Mouse (Mus musculus) midbrain, postnatal 0 days (tissue): ENCODE results near the gene Renbp. TPM values are rescaled to one million over a fixed set of nuclear protein-coding genes. Genes with fewer than 3 reads are reported as not detected.

Experiments used
- ATAC-seq: fragments of 200-750 bp; cut with Nextera tagmentation; 2 replicates; pipeline ENCODE4 v1.8.0; 2017; ENCODE audit warnings: moderate number of reproducible peaks, mild to moderate bottlenecking, moderate TSS enrichment, moderate library complexity; ENCODE audit not compliant: low FRiP score
- DNase-seq: peaks from one replicate; pipeline ENCODE4 v3.0.0-alpha.2; 2015; ENCODE audit warnings: low spot score
- H3K27ac ChIP-seq: fragments of 300-500 bp; sonication (generic); 2 replicates; pipeline ENCODE4 v1.5.1; 2014; ENCODE audit warnings: low read depth, mild to moderate bottlenecking, low read length, mixed read lengths
- H3K27me3 ChIP-seq: fragments of 300-500 bp; sonication (generic); 2 replicates; pipeline ENCODE4 v1.6.1; 2014; ENCODE audit warnings: low read length, control low read depth, mixed read lengths; ENCODE audit not compliant: insufficient read depth
- H3K36me3 ChIP-seq: fragments of 300-500 bp; sonication (generic); 2 replicates; pipeline ENCODE4 v1.6.1; 2014; ENCODE audit warnings: low read length, control low read depth, mixed read lengths; ENCODE audit not compliant: insufficient read depth
- H3K4me1 ChIP-seq: fragments of 300-500 bp; sonication (generic); 2 replicates; pipeline ENCODE4 v1.6.1; 2014; ENCODE audit warnings: mild to moderate bottlenecking, control low read depth, antibody characterized with exemption, low read length, mixed read lengths; ENCODE audit not compliant: insufficient read depth
- H3K4me2 ChIP-seq: fragments of 300-500 bp; sonication (generic); 2 replicates; pipeline ENCODE4 v1.6.1; 2014; ENCODE audit warnings: low read depth, mild to moderate bottlenecking, low read length, mixed read lengths; ENCODE audit not compliant: poor library complexity, severe bottlenecking
- H3K4me3 ChIP-seq: fragments of 300-500 bp; sonication (generic); 2 replicates; pipeline ENCODE4 v1.5.1; 2014; ENCODE audit warnings: low read depth, mild to moderate bottlenecking, low read length, moderate library complexity
- H3K9ac ChIP-seq: fragments of 300-500 bp; sonication (generic); replicated peaks from 2 replicates; pipeline ENCODE4 v1.6.1; 2014; ENCODE audit warnings: mild to moderate bottlenecking, low read length, moderate library complexity, mixed read lengths; ENCODE audit not compliant: poor library complexity, severe bottlenecking
- H3K9me3 ChIP-seq: fragments of 300-500 bp; sonication (generic); 2 replicates; pipeline ENCODE4 v1.6.1; 2016; ENCODE audit warnings: low read length, control low read depth
- CTCF ChIP-seq: IDR thresholded peaks from 2 replicates; pipeline ENCODE4 v1.5.1; 2016; ENCODE audit warnings: antibody characterized with exemption, mild to moderate bottlenecking
- WGBS: fragments of 180-500 bp; shearing (Covaris S2); extraction: QIAGEN DNeasy Blood & Tissue Kit; methylation state at CpG from one replicate; pipeline ENCODE4 v1.1.7; 2014; 5-methylcytosine and 5-hydroxymethylcytosine counted together
- polyA plus RNA-seq: library from polyadenylated mRNA; unstranded; fragments of >200 nt; fragmentation: Nextera tagmentation; extraction: Ambion mirVana; gene quantifications from 2 replicates; pipeline ENCODE4 v1.2.1, GENCODE M21; 2015
- total RNA-seq: library from RNA; depleted of rRNA; stranded (reverse); fragments of >200 nt; gene quantifications from 2 replicates; pipeline ENCODE4 v1.2.3, GENCODE M21; 2014

The Renbp gene
- total and polyA plus RNA-seq, 2 experiments from 2014 or later, result 3.3 to 12.5 TPM

GRCm38 (mm10) chrX:73954988-73955387, 24.3 kb upstream of the Renbp start:
- WGBS, result 95% methylated on average over 6 of the region's 6 CpGs
- peaks cover 35% of the 10 kb centered on the region for H3K36me3 ChIP-seq

GRCm38 (mm10) chrX:73952603-73953002, 22.0 kb upstream of the Renbp start:
- no peak for TF ChIP-seq CTCF
- Histone ChIP-seq H3K9me3 (no peaks in the 10 kb centered on the region), H3K9ac (no peak overlapping the region), H3K36me3 (peaks cover 50% of the 10 kb centered on the region), H3K27me3 (no peaks in the 10 kb centered on the region), H3K4me3 (no peak overlapping the region), H3K4me2 (no peak overlapping the region), H3K27ac (no peak overlapping the region), H3K4me1 (no peaks in the 10 kb centered on the region)
- DNase-seq (no peak), ATAC-seq (no peak)
- 90% methylated on average over 5 of the region's 5 CpGs for WGBS

More at GRCm38 (mm10) chrX:73954988-73955387, 24.3 kb upstream of the Renbp start:
- H3K4me2 ChIP-seq, result no peak overlapping the region
- no peaks in the 10 kb centered on the region for H3K27me3 ChIP-seq
- no peak overlapping the region for H3K27ac ChIP-seq
- no peak overlapping the region for H3K9ac ChIP-seq
- ATAC-seq, result no peak
- no peak for DNase-seq
- H3K9me3 ChIP-seq, result no peaks in the 10 kb centered on the region
- H3K4me3 ChIP-seq, result no peak overlapping the region
- H3K4me1 ChIP-seq, result no peaks in the 10 kb centered on the region
- no peak for TF ChIP-seq CTCF

DNA sequence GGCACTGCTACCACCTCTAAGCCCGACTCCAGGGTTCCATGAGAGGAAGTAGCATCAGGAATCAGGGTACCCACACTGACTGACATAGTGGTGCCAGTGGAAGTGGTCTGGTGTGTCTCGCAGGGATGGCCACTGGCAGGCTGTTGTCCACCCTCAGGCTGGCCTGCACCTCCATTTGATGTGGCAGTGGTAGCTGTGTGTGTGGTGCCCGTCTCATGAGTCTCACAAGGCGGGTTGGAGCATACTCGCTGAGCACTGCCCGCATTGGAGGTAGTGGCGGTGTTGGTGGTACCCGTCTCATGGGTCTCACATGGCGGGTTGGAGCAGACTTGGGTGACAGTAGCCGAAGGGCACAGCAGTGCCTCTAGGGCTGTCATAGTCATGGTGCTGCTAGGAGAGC, 18.7 kb upstream of the Renbp start:
- no peak overlapping the region for H3K9ac ChIP-seq
- no peak overlapping the region for H3K27ac ChIP-seq
- DNase-seq, result no peak
- no peaks in the 10 kb centered on the region for H3K27me3 ChIP-seq
- no peak for TF ChIP-seq CTCF
- peaks cover 53% of the 10 kb centered on the region for H3K36me3 ChIP-seq
- WGBS, result 92% methylated on average over 10 of the region's 10 CpGs
- H3K9me3 ChIP-seq, result no peaks in the 10 kb centered on the region
- H3K4me3 ChIP-seq, result no peak overlapping the region
- no peak for ATAC-seq
- no peak overlapping the region for H3K4me2 ChIP-seq
- H3K4me1 ChIP-seq, result no peaks in the 10 kb centered on the region

DNA sequence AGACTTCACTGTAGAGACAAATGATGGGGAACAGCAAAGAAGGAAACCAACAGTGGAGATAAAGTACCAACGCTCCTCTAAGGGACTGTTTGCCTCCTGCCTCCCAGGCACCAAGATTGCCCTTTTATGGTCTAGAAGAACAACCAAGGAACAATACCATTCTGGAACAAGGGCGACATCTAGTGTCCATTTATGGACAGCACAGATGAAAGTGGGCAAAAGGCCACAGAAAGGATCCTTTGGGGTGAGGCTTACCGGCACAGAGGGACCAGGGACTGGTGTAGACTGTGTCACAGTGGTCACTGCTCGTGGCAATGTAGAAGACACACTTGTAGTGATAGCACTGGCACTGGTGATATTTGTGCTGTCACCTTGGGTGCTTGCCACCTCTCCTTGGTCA, 18.0 kb upstream of the Renbp start:
- Histone ChIP-seq H3K4me3 (no peak overlapping the region), H3K36me3 (peaks cover 58% of the 10 kb centered on the region), H3K27me3 (no peaks in the 10 kb centered on the region), H3K4me1 (no peaks in the 10 kb centered on the region), H3K4me2 (no peak overlapping the region), H3K9me3 (no peaks in the 10 kb centered on the region), H3K27ac (no peak overlapping the region), H3K9ac (no peak overlapping the region)
- ATAC-seq (peak; percentile 47), DNase-seq (peak; percentile 73)
- WGBS, result 33% methylated on average over 4 of the region's 4 CpGs
- TF ChIP-seq CTCF, result peak; percentile 83

- no peak overlapping the region for H3K4me3 ChIP-seq
- H3K9ac ChIP-seq, result no peak overlapping the region
- no peaks in the 10 kb centered on the region for H3K4me1 ChIP-seq
- DNase-seq, result no peak
- peaks cover 50% of the 10 kb centered on the region for H3K36me3 ChIP-seq
- WGBS, result 90% methylated on average over 6 of the region's 6 CpGs
- H3K9me3 ChIP-seq, result no peaks in the 10 kb centered on the region
- H3K27ac ChIP-seq, result no peak overlapping the region
- no peak overlapping the region for H3K4me2 ChIP-seq
- H3K27me3 ChIP-seq, result no peaks in the 10 kb centered on the region
- ATAC-seq, result no peak
- TF ChIP-seq CTCF, result no peak
Observed at GRCm38 (mm10) chrX:73946896-73947295, 16.2 kb upstream of the Renbp start.

- Histone ChIP-seq H3K27me3 (no peaks in the 10 kb centered on the region), H3K9me3 (no peaks in the 10 kb centered on the region), H3K4me1 (no peaks in the 10 kb centered on the region), H3K9ac (no peak overlapping the region), H3K27ac (no peak overlapping the region), H3K4me3 (no peak overlapping the region), H3K4me2 (no peak overlapping the region), H3K36me3 (peaks cover 22% of the 10 kb centered on the region)
- DNase-seq (no peak), ATAC-seq (no peak)
- 86% methylated on average over 2 of the region's 2 CpGs for WGBS
- TF ChIP-seq CTCF, result no peak
Observed at GRCm38 (mm10) chrX:73942294-73942693, 11.6 kb upstream of the Renbp start.
